Mouse (Mus musculus): ENCODE data around the gene Gm5447. TPM values are rescaled to one million over a fixed set of nuclear protein-coding genes. Genes with fewer than 3 reads are reported as not detected.

Gene Gm5447
- total and polyA plus RNA-seq, 3 experiments, result not detected

GRCm38 (mm10) chr13:30971047-30971446 is 3.0 kb upstream of the Gm5447 start:
- no peaks in the 10 kb centered on the region for H3K27me3 ChIP-seq (ENCODE audit: control insufficient read depth in 1 of 2, insufficient read depth in 2 of 2, low read length in 2 of 2)
- H3K9ac ChIP-seq (ENCODE audit: control insufficient read depth, low read depth, low read length, poor library complexity, severe bottlenecking), result no peak overlapping the region; the same call in 1 of the 2 replicates
- H3K4me1 ChIP-seq (ENCODE audit: control insufficient read depth in 1 of 2, insufficient read depth in 2 of 2, low read length in 2 of 2), result peaks cover 10 to 19% of the 10 kb centered on the region in 2 experiments
- TF ChIP-seq MAFK (IDR thresholded peaks at IDR 0.05; ENCODE audit: borderline replicate concordance, low read depth, low read length) (no peak), MAZ (IDR thresholded peaks at IDR 0.05; ENCODE audit: low read depth, low read length) (no peak), ZMIZ1 (IDR thresholded peaks at IDR 0.05; ENCODE audit: low read depth, low read length) (no peak), SIN3A (IDR thresholded peaks at IDR 0.05; ENCODE audit: low read length) (0 out of 2 replicates have a peak, but pooled peaks have one; percentile 54), POLR2AphosphoS5 (IDR thresholded peaks at IDR 0.05; ENCODE audit: borderline replicate concordance, low read depth, low read length) (no peak), GATA1 (IDR thresholded peaks at IDR 0.05; ENCODE audit: low read depth, low read length) (peak; percentile 61), CHD1 (IDR thresholded peaks at IDR 0.05; ENCODE audit: low read depth, low read length) (no peak), MEF2A (IDR thresholded peaks at IDR 0.05; ENCODE audit: extremely low read depth, insufficient replicate concordance, low read depth, low read length, poor library complexity, severe bottlenecking) (no peak), E2F4 (IDR thresholded peaks at IDR 0.05; ENCODE audit: borderline replicate concordance, low read depth, low read length) (no peak), ELF1 (IDR thresholded peaks at IDR 0.05; ENCODE audit: low read depth, low read length) (no peak), ETS1 (IDR thresholded peaks at IDR 0.05; ENCODE audit: low read depth, low read length) (0 out of 2 replicates have a peak, but pooled peaks have one; percentile 51), BHLHE40 (IDR thresholded peaks at IDR 0.05; ENCODE audit: borderline replicate concordance, low read depth, low read length) (no peak), EP300 (IDR thresholded peaks at IDR 0.05; ENCODE audit: low read depth in 1 of 2, low read length in 2 of 2) (peak; percentile 69 to 77), MYB (IDR thresholded peaks at IDR 0.05; ENCODE audit: low read depth, low read length) (0 out of 2 replicates have a peak, but pooled peaks have one; percentile 43), ZNF384 (IDR thresholded peaks at IDR 0.05; ENCODE audit: low read depth, low read length) (no peak)
- H3K4me3 ChIP-seq (ENCODE audit: control insufficient read depth in 1 of 2, insufficient read depth in 1 of 2, low read depth in 2 of 2, low read length in 2 of 2), result no peak overlapping the region
- peak overlapping the region; percentile 61 for H3K27ac ChIP-seq (ENCODE audit: control insufficient read depth, low read depth, low read length)
- H3K79me2 ChIP-seq (ENCODE audit: control insufficient read depth, insufficient read depth, low read length, poor library complexity), result peaks cover 32% of the 10 kb centered on the region
- peaks cover 0 to 25% of the 10 kb centered on the region in 2 experiments; a peak in 2 of 4 replicates for H3K36me3 ChIP-seq (ENCODE audit: control insufficient read depth in 1 of 2, insufficient read depth in 2 of 2, low read length in 2 of 2)
- DNase-seq (ENCODE audit: low read depth, low spot score), result peak; percentile 63
- no peaks in the 10 kb centered on the region for H3K9me3 ChIP-seq (replicated peaks; ENCODE audit: insufficient read depth, low read length)

- no peaks in the 10 kb centered on the region for H3K27me3 ChIP-seq (ENCODE audit: control insufficient read depth in 1 of 2, insufficient read depth in 2 of 2, low read length in 2 of 2)
- H3K4me1 ChIP-seq (ENCODE audit: control insufficient read depth in 1 of 2, insufficient read depth in 2 of 2, low read length in 2 of 2), result peaks cover 10 to 19% of the 10 kb centered on the region in 2 experiments
- DNase-seq (ENCODE audit: low read depth, low spot score), result peak; percentile 92
- peaks cover 0 to 25% of the 10 kb centered on the region in 2 experiments; a peak in 2 of 4 replicates for H3K36me3 ChIP-seq (ENCODE audit: control insufficient read depth in 1 of 2, insufficient read depth in 2 of 2, low read length in 2 of 2)
- peak overlapping the region; percentile 47 for H3K9ac ChIP-seq (ENCODE audit: control insufficient read depth, low read depth, low read length, poor library complexity, severe bottlenecking)
- peak overlapping the region; percentile 82 for H3K27ac ChIP-seq (ENCODE audit: control insufficient read depth, low read depth, low read length)
- H3K9me3 ChIP-seq (replicated peaks; ENCODE audit: insufficient read depth, low read length), result no peaks in the 10 kb centered on the region
- H3K79me2 ChIP-seq (ENCODE audit: control insufficient read depth, insufficient read depth, low read length, poor library complexity), result peaks cover 29% of the 10 kb centered on the region
- H3K4me3 ChIP-seq (ENCODE audit: control insufficient read depth in 1 of 2, insufficient read depth in 1 of 2, low read depth in 2 of 2, low read length in 2 of 2), result peak overlapping the region; percentile 32 to 87; a peak in 3 of 4 replicates
- no peak for TF ChIP-seq BHLHE40 (IDR thresholded peaks at IDR 0.05; ENCODE audit: borderline replicate concordance, low read depth, low read length)
- no peak for TF ChIP-seq ZC3H11A (IDR thresholded peaks at IDR 0.05; ENCODE audit: low read depth, low read length)
- TF ChIP-seq MXI1 (IDR thresholded peaks at IDR 0.05; ENCODE audit: low read depth, low read length), result peak; percentile 63; the same call in 1 of the 2 replicates
- TF ChIP-seq ZMIZ1 (IDR thresholded peaks at IDR 0.05; ENCODE audit: low read depth, low read length), result no peak
- TF ChIP-seq SIN3A (IDR thresholded peaks at IDR 0.05; ENCODE audit: low read length), result peak; percentile 53; the same call in 1 of the 2 replicates
- TF ChIP-seq MYB (IDR thresholded peaks at IDR 0.05; ENCODE audit: low read depth, low read length), result no peak
- TF ChIP-seq HCFC1 (IDR thresholded peaks at IDR 0.05; ENCODE audit: low read depth, low read length), result 0 out of 2 replicates have a peak, but pooled peaks have one; percentile 37
- no peak for TF ChIP-seq UBTF (IDR thresholded peaks at IDR 0.05; ENCODE audit: borderline replicate concordance, insufficient read depth, low read depth, low read length)
- no peak for TF ChIP-seq USF2 (IDR thresholded peaks at IDR 0.05; ENCODE audit: borderline replicate concordance in 1 of 2, insufficient read depth in 1 of 2, low read depth in 1 of 2, low read length in 2 of 2)
- TF ChIP-seq GATA1 (IDR thresholded peaks at IDR 0.05; ENCODE audit: low read depth, low read length), result no peak
- TF ChIP-seq ZKSCAN1 (IDR thresholded peaks at IDR 0.05; ENCODE audit: low read depth, low read length), result no peak
- no peak for TF ChIP-seq POLR2AphosphoS5 (IDR thresholded peaks at IDR 0.05; ENCODE audit: borderline replicate concordance, low read depth, low read length)
- no peak for TF ChIP-seq TAL1 (IDR thresholded peaks at IDR 0.05; ENCODE audit: low read length)
- TF ChIP-seq POLR2A (IDR thresholded peaks at IDR 0.05; ENCODE audit: control insufficient read depth in 1 of 2, insufficient read depth in 1 of 2, low read depth in 1 of 2, low read length in 2 of 2, poor library complexity in 1 of 2), result peak in 1 of 2 experiments; percentile 49; a peak in 2 of 4 replicates
- no peak for TF ChIP-seq JUND (IDR thresholded peaks at IDR 0.05; ENCODE audit: low read depth, low read length)
- peak; percentile 60 for TF ChIP-seq ETS1 (IDR thresholded peaks at IDR 0.05; ENCODE audit: low read depth, low read length)
- TF ChIP-seq MEF2A (IDR thresholded peaks at IDR 0.05; ENCODE audit: extremely low read depth, insufficient replicate concordance, low read depth, low read length, poor library complexity, severe bottlenecking), result no peak
- no peak for TF ChIP-seq USF1 (IDR thresholded peaks at IDR 0.05; ENCODE audit: low read depth, low read length)
- TF ChIP-seq CTCF (IDR thresholded peaks at IDR 0.05 in 2 of 3, conservative IDR thresholded peaks at IDR 0.05 in 1 of 3; ENCODE audit: control insufficient read depth in 1 of 3, insufficient read depth in 1 of 3, low read depth in 2 of 3, low read length in 3 of 3, poor library complexity in 1 of 3, severe bottlenecking in 1 of 3), result peak in 2 of 3 experiments; percentile 17 to 28; a peak in 3 of 6 replicates
- TF ChIP-seq KAT2A (conservative IDR thresholded peaks at IDR 0.05; ENCODE audit: low read depth, low read length), result no peak
- TF ChIP-seq GABPA (IDR thresholded peaks at IDR 0.05; ENCODE audit: low read depth, low read length), result no peak
These were observed 1.9 kb upstream of the Gm5447 start for GRCm38 (mm10) chr13:30972102-30972501.

All from MEL (cell line).